Mouse (Mus musculus) spleen, adult 2 months (tissue): ENCODE measurements around the gene Sf3a1.

Experiments used
- CTCF ChIP-seq: fragments of 200-500 bp; IDR thresholded peaks from 2 replicates; pipeline ENCODE4 v1.5.1; 2011; ENCODE audit warnings: mild to moderate bottlenecking, inconsistent platforms; ENCODE audit not compliant: insufficient read depth, insufficient read length, insufficient replicate concordance; ENCODE audit errors: extremely low read depth
- POLR2A ChIP-seq: fragments of 200-500 bp; IDR thresholded peaks from 2 replicates; pipeline ENCODE4 v1.6.1; 2011; ENCODE audit warnings: low read depth, low read length, inconsistent platforms

- TF ChIP-seq POLR2A (no peak), CTCF (no peak)
Observed at GRCm38 (mm10) chr11:4193420-4193819, 33.3 kb downstream of the Sf3a1 start.
